Mouse (Mus musculus): ENCODE measurements around the gene Ptbp3.

- TF ChIP-seq CTCF (IDR thresholded peaks at IDR 0.05) (no peak), EP300 (IDR thresholded peaks at IDR 0.05) (no peak)
Measured at GRCm38 (mm10) chr4:59564128-59564527, 15.0 kb upstream of the Ptbp3 start.
